Mouse (Mus musculus) limb, embryonic 14.5 days (tissue): ENCODE measurements at regions not wholly inside any gene's neighbourhood (a gene's known extent, or its start where the extent isn't known, plus 50 kb on each side); places are given as distances from the start of the nearest gene placed in this dataset.

Experiments
- ATAC-seq: fragments of 200-750 bp; cut with Nextera tagmentation; 2 replicates; pipeline ENCODE4 v1.8.0; 2017; ENCODE audit warnings: low read depth, moderate number of reproducible peaks, moderate TSS enrichment; ENCODE audit not compliant: low FRiP score
- DNase-seq: peaks from one replicate; pipeline ENCODE4 v3.0.0-alpha.2; 2015; ENCODE audit warnings: low spot score
- H3K27ac ChIP-seq: fragments of 300-500 bp; sonication (generic); replicated peaks from 2 replicates; pipeline ENCODE4 v1.5.1; 2014; ENCODE audit warnings: low read depth, mild to moderate bottlenecking, low read length, moderate library complexity, mixed read lengths
- H3K27me3 ChIP-seq: fragments of 300-500 bp; sonication (generic); 2 replicates; pipeline ENCODE4 v1.6.1; 2014; ENCODE audit warnings: low read length, mixed read lengths; ENCODE audit not compliant: control insufficient read depth, insufficient read depth
- H3K36me3 ChIP-seq: fragments of 300-500 bp; sonication (generic); 2 replicates; pipeline ENCODE4 v1.6.1; 2014; ENCODE audit warnings: mild to moderate bottlenecking, low read length, moderate library complexity, mixed read lengths; ENCODE audit not compliant: control insufficient read depth, insufficient read depth
- H3K4me1 ChIP-seq: fragments of 300-500 bp; sonication (generic); 2 replicates; pipeline ENCODE4 v1.6.1; 2014; ENCODE audit warnings: antibody characterized with exemption, low read length, mixed read lengths; ENCODE audit not compliant: control insufficient read depth, insufficient read depth
- H3K4me2 ChIP-seq: fragments of 300-500 bp; sonication (generic); replicated peaks from 2 replicates; pipeline ENCODE4 v1.6.1; 2014; ENCODE audit warnings: low read depth, mild to moderate bottlenecking, low read length, moderate library complexity; ENCODE audit not compliant: severe bottlenecking
- H3K4me3 ChIP-seq: fragments of 300-500 bp; sonication (generic); replicated peaks from 2 replicates; pipeline ENCODE4 v1.5.1; 2014; ENCODE audit warnings: low read length
- H3K9ac ChIP-seq: fragments of 300-500 bp; sonication (generic); 2 replicates; pipeline ENCODE4 v1.6.1; 2014; ENCODE audit warnings: mild to moderate bottlenecking, low read depth, low read length, moderate library complexity; ENCODE audit not compliant: severe bottlenecking
- H3K9me3 ChIP-seq: fragments of 300-500 bp; sonication (generic); 2 replicates; pipeline ENCODE4 v1.6.1; 2016; ENCODE audit warnings: low read length; ENCODE audit not compliant: control insufficient read depth
- POLR2A ChIP-seq: fragments of 200-500 bp; IDR thresholded peaks from 2 replicates; pipeline ENCODE4 v1.8.0; 2012; ENCODE audit warnings: inconsistent platforms, mild to moderate bottlenecking, moderate library complexity, borderline replicate concordance; ENCODE audit not compliant: insufficient read depth, insufficient read length; ENCODE audit errors: extremely low read depth
- WGBS: fragments of 180-500 bp; shearing (Covaris S2); extraction: QIAGEN DNeasy Blood & Tissue Kit; methylation state at CpG from one replicate; pipeline ENCODE4 v1.1.7; 2014; 5-methylcytosine and 5-hydroxymethylcytosine counted together

DNA sequence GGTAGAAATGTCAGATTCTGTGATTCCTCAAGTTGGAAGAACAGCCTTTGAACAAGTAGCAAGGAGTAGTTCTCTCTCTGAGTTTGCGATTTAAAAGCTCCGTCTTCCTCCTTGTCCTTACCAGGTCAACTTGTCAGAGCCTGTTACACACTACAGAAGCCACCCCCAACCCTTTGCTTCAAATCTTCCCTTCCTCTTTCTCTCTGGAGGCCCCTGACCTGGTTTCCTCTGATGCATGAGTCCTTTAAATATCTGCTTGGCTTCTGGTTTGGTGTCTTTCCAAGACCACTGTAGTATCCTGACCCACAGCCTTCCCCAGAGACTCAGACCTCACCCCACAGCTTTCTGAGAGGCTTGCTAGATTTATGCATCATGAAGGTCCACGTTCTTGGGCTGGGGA is 73.7 kb upstream of the Sv2c start:
- no peaks in the 10 kb centered on the region for H3K36me3 ChIP-seq

DNA sequence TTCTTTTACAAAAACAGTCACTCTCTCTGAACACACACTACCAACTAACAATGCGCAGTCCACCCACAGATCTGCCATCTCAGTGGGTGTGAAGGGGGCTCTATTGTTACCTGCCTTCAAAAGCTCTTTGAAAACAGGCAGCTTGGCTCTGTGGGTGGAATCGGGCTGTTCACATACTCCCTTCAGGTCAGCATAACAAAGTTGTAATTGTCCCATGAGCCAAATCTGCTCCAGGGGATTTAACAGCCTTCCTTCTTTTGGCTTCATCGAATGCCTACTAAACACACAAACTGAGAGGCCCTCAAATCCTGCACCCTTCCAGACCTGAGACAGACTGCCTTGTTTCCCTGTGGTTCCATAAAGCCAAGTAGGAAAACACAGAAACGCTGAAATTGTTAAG is 56.2 kb upstream of the Sv2c start:
- WGBS = 30% methylated on average over 4 of the region's 4 CpGs
- no peak for ATAC-seq
- Histone ChIP-seq H3K4me2 (no peak overlapping the region), H3K9me3 (no peaks in the 10 kb centered on the region), H3K36me3 (no peaks in the 10 kb centered on the region), H3K27ac (no peak overlapping the region), H3K27me3 (no peaks in the 10 kb centered on the region), H3K4me1 (0 out of 2 replicates have a peak, but pooled peaks cover 4% of the 10 kb centered on the region), H3K4me3 (no peak overlapping the region), H3K9ac (no peak overlapping the region)
- TF ChIP-seq POLR2A = no peak
- DNase-seq = no peak

More for the DNA sequence above, 73.7 kb upstream of the Sv2c start:
- 81% methylated on average over 3 of the region's 3 CpGs for WGBS
- no peak for ATAC-seq
- H3K4me3 ChIP-seq = no peak overlapping the region
- TF ChIP-seq POLR2A = no peak
- H3K4me2 ChIP-seq = no peak overlapping the region
- no peak overlapping the region for H3K27ac ChIP-seq
- H3K4me1 ChIP-seq = no peaks in the 10 kb centered on the region
- H3K9ac ChIP-seq = no peak overlapping the region
- H3K9me3 ChIP-seq = no peaks in the 10 kb centered on the region
- DNase-seq = no peak
- H3K27me3 ChIP-seq = no peaks in the 10 kb centered on the region
